Mouse (Mus musculus): ENCODE data around the gene Cd101.

Gene Cd101

GRCm38 (mm10) chr3:101029339-101029738 lies at the start of gene Cd101:
Gene Cd101, minus strand, starts transcription at chr3:101029556.
- no peak for DNase-seq

- no peak for DNase-seq
These were observed 49.0 kb upstream of the Cd101 start for GRCm38 (mm10) chr3:101078344-101078743.

GRCm38 (mm10) chr3:101077710-101078100 lies 48.3 kb upstream of the Cd101 start:
- no peak for DNase-seq

GRCm38 (mm10) chr3:101076966-101077709 lies 47.8 kb upstream of the Cd101 start:
- no peak for DNase-seq

- no peak for DNase-seq
These were observed 46.5 kb upstream of the Cd101 start for GRCm38 (mm10) chr3:101075866-101076265.

GRCm38 (mm10) chr3:101073384-101073783 lies 44.0 kb upstream of the Cd101 start:
- DNase-seq: no peak

GRCm38 (mm10) chr3:101072506-101073215 lies 43.3 kb upstream of the Cd101 start:
- no peak for DNase-seq

GRCm38 (mm10) chr3:101071576-101071975 lies 42.2 kb upstream of the Cd101 start:
- DNase-seq: no peak

- DNase-seq: no peak
These were observed 41.5 kb upstream of the Cd101 start for GRCm38 (mm10) chr3:101070796-101071235.

GRCm38 (mm10) chr3:101070230-101070795 lies 41.0 kb upstream of the Cd101 start:
- DNase-seq: no peak

- no peak for DNase-seq
These were observed 39.3 kb upstream of the Cd101 start for GRCm38 (mm10) chr3:101068701-101069100.

- DNase-seq: no peak
These were observed 36.8 kb upstream of the Cd101 start for GRCm38 (mm10) chr3:101066175-101066574.

GRCm38 (mm10) chr3:101061865-101062585 lies 32.7 kb upstream of the Cd101 start:
- no peak for DNase-seq

- DNase-seq: no peak
These were observed 29.9 kb upstream of the Cd101 start for GRCm38 (mm10) chr3:101059214-101059613.

GRCm38 (mm10) chr3:101058203-101058602 lies 28.8 kb upstream of the Cd101 start:
- DNase-seq: no peak

GRCm38 (mm10) chr3:101055216-101055615 lies 25.9 kb upstream of the Cd101 start:
- no peak for DNase-seq

GRCm38 (mm10) chr3:101051601-101052000 lies 22.2 kb upstream of the Cd101 start:
- DNase-seq: no peak

- DNase-seq: no peak
These were observed 20.6 kb upstream of the Cd101 start for GRCm38 (mm10) chr3:101049997-101050396.

- no peak for DNase-seq
These were observed 19.4 kb upstream of the Cd101 start for GRCm38 (mm10) chr3:101048781-101049180.

GRCm38 (mm10) chr3:101047586-101048275 lies 18.4 kb upstream of the Cd101 start:
- DNase-seq: peak; percentile 89

GRCm38 (mm10) chr3:101045431-101045830 lies 16.1 kb upstream of the Cd101 start:
- no peak for DNase-seq

- no peak for DNase-seq
These were observed 15.3 kb upstream of the Cd101 start for GRCm38 (mm10) chr3:101044686-101045085.

- no peak for DNase-seq
These were observed 12.6 kb upstream of the Cd101 start for GRCm38 (mm10) chr3:101041997-101042396.
